Mouse (Mus musculus) limb, embryonic 11.5 days (tissue): ENCODE measurements around the gene Kndc1. TPM values are rescaled to one million over a fixed set of nuclear protein-coding genes. Genes with fewer than 3 reads are reported as not detected.

Experiments
- ATAC-seq: fragments of 200-750 bp; cut with Nextera tagmentation; 2 replicates; pipeline ENCODE4 v1.8.0; 2017; ENCODE audit warnings: low read depth; ENCODE audit not compliant: insufficient number of reproducible peaks, low FRiP score, low TSS enrichment
- DNase-seq: peaks from one replicate; pipeline ENCODE4 v3.0.0-alpha.2; 2015; ENCODE audit warnings: low spot score
- H3K27ac ChIP-seq: fragments of 300-500 bp; sonication (generic); replicated peaks from 2 replicates; pipeline ENCODE4 v1.5.1; 2014; ENCODE audit warnings: low read depth, mild to moderate bottlenecking, low read length
- H3K27me3 ChIP-seq: fragments of 300-500 bp; sonication (generic); 2 replicates; pipeline ENCODE4 v1.6.1; 2014; ENCODE audit warnings: mild to moderate bottlenecking, low read length, mixed read lengths; ENCODE audit not compliant: control insufficient read depth, insufficient read depth
- H3K36me3 ChIP-seq: fragments of 300-500 bp; sonication (generic); 2 replicates; pipeline ENCODE4 v1.6.1; 2014; ENCODE audit warnings: mild to moderate bottlenecking, low read length, moderate library complexity, mixed read lengths; ENCODE audit not compliant: control insufficient read depth, insufficient read depth
- H3K4me1 ChIP-seq: fragments of 300-500 bp; sonication (generic); 2 replicates; pipeline ENCODE4 v1.6.1; 2014; ENCODE audit warnings: low read length, mixed read lengths; ENCODE audit not compliant: control insufficient read depth, insufficient read depth
- H3K4me2 ChIP-seq: fragments of 300-500 bp; sonication (generic); 2 replicates; pipeline ENCODE4 v1.6.1; 2014; ENCODE audit warnings: low read depth, mild to moderate bottlenecking, moderate library complexity; ENCODE audit not compliant: severe bottlenecking
- H3K4me3 ChIP-seq: fragments of 300-500 bp; sonication (generic); 2 replicates; pipeline ENCODE4 v1.5.1; 2014; ENCODE audit warnings: low read depth, low read length
- H3K9ac ChIP-seq: fragments of 300-500 bp; sonication (generic); 2 replicates; pipeline ENCODE4 v1.6.1; 2014; ENCODE audit warnings: mild to moderate bottlenecking, low read length
- H3K9me3 ChIP-seq: fragments of 300-500 bp; sonication (generic); 2 replicates; pipeline ENCODE4 v1.6.1; 2016; ENCODE audit warnings: low read length; ENCODE audit not compliant: control insufficient read depth
- WGBS: fragments of 180-500 bp; shearing (Covaris S2); extraction: QIAGEN DNeasy Blood & Tissue Kit; methylation state at CpG from one replicate; pipeline ENCODE4 v1.1.7; 2014; 5-methylcytosine and 5-hydroxymethylcytosine counted together
- microRNA counts: library from miRNA; unstranded; fragments of <30 nt; microRNA quantifications from one replicate; lab custom pipeline; 2016
- microRNA-seq: library from miRNA; unstranded; fragments of <30 nt; microRNA quantifications from one replicate; pipeline ENCODE4, GENCODE M21; 2016
- polyA plus RNA-seq: library from polyadenylated mRNA; unstranded; fragments of >200 nt; fragmentation: Nextera tagmentation; extraction: Ambion mirVana; gene quantifications from 2 replicates; pipeline ENCODE4 v1.2.1, GENCODE M21; 2014

Kndc1 gene
- polyA plus RNA-seq, 1 experiment from 2014 or later, result not detected

DNA sequence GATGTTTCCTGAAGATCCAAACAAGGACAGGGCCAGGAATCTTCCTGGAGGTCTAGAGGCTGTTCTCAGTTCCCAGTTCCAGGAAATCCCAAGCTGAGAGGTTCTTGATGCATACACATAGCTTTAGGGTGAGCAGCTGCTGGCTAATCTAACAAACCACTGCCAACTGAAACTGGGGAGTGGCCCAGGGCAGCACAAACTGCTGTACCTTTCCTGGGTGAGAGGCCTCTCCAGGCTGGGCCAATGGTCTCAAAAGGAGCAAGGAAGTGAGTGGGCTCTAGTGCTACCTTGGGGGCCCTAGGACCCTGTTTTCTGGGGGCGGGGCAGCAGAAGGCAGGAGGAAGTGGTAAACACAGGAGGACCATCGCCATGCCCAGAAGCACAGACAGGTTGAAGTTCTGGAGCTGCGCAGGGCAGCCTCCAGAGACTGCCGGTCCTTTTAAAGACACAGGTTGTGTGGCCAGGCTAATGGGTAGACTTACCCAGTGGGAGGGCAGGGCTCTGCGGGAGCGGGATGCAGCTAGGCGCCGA, 96.4 kb downstream of the Kndc1 start:
- no peaks in the 10 kb centered on the region for H3K27me3 ChIP-seq
- WGBS, result 74% methylated on average over 8 of the region's 8 CpGs
- no peaks in the 10 kb centered on the region for H3K4me1 ChIP-seq
- H3K36me3 ChIP-seq, result no peaks in the 10 kb centered on the region; the same call in 1 of the 2 replicates
- H3K4me2 ChIP-seq, result no peak overlapping the region
- H3K4me3 ChIP-seq, result no peak overlapping the region
- no peak for DNase-seq
- no peak for ATAC-seq
- no peaks in the 10 kb centered on the region for H3K9me3 ChIP-seq
- no peak overlapping the region for H3K9ac ChIP-seq
- H3K27ac ChIP-seq, result no peak overlapping the region

MicroRNAs encoded within 50 kb of the gene (microRNA counts, 519-probe panel; counts per million panel counts)
- microRNA mmu-miR-202-3p (lab: Ali Mortazavi, UCI), result not detected
- microRNA mmu-miR-202-5p (lab: Ali Mortazavi, UCI), result 1,612 counts per million, percentile 10 among the panel's probes with 10 or more counts

Small RNA genes within 50 kb of the gene (microRNA-seq; reads per million reads assigned to microRNA genes)
- gene Mir202 (not detected), gene Mir7062 (not detected), gene mmu-mir-7686 (not detected)

Other genes with a start within 250 kb of the Kndc1 start
- 0.18 and 0.25 TPM in 2 replicates for gene Cfap46, start 210.9 kb upstream of the Kndc1 start, polyA plus RNA-seq
- gene Adgra1, start 60.5 kb upstream of the Kndc1 start, polyA plus RNA-seq, result not detected in 2 replicates
- gene Utf1, start 49.1 kb downstream of the Kndc1 start, polyA plus RNA-seq, result 0.35 TPM in 1 of 2 replicates, not detected in the other
- gene 6430531B16Rik, start 84.1 kb downstream of the Kndc1 start, polyA plus RNA-seq, result 0.27 and 0.31 TPM in 2 replicates
- 1.9 and 2.1 TPM in 2 replicates for gene Adam8, start 97.9 kb downstream of the Kndc1 start, polyA plus RNA-seq
- 42.1 and 45.0 TPM in 2 replicates for gene Zfp511, start 141.7 kb downstream of the Kndc1 start, polyA plus RNA-seq
- 75.8 and 82.1 TPM in 2 replicates for gene Tubgcp2, start 142.0 kb downstream of the Kndc1 start, polyA plus RNA-seq
- 0.14 TPM in 1 of 2 replicates, not detected in the other for gene Msx3, start 154.4 kb downstream of the Kndc1 start, polyA plus RNA-seq
- 1.6 and 2.0 TPM in 2 replicates for gene Caly, start 187.9 kb downstream of the Kndc1 start, polyA plus RNA-seq
- not detected in 2 replicates for gene Prap1, start 198.7 kb downstream of the Kndc1 start, polyA plus RNA-seq
- gene Fuom, start 207.7 kb downstream of the Kndc1 start, polyA plus RNA-seq, result 16.6 and 17.4 TPM in 2 replicates
- gene Paox, start 221.1 kb downstream of the Kndc1 start, polyA plus RNA-seq, result 18.2 and 20.0 TPM in 2 replicates
- gene Echs1, start 221.8 kb downstream of the Kndc1 start, polyA plus RNA-seq, result 188 and 195 TPM in 2 replicates
- gene Mtg1, start 242.9 kb downstream of the Kndc1 start, polyA plus RNA-seq, result 22.0 and 22.4 TPM in 2 replicates